In genomic region chr14:35110928-35111327, GRCm38 (mm10) we compare ENCODE assay signal across 9 mouse cellular contexts.
A peak's percentile ranks its signal among the peaks of the same experiment; 100 is the strongest.
DNase-seq lines count a peak whose midpoint lies in the region; ATAC-seq lines count a peak whose summit lies in the region.
"Had no signal": no experiment of that assay in that cellular context is flagged by ENCODE, and none has a peak within 500 bp of the region (broad histone marks: within the 10 kb centered on the region; RNA-seq: fewer than 3 reads in every experiment).

No protein-coding gene starts in this region.

- intact Hi-C loops in heart, postnatal 10 days (cut with DNase I) = loop anchor here (5.0 kb wide), 1 partner anchor 299 kb away; no protein-coding TSS in a partner anchor
- intact Hi-C loops in heart, postnatal 25 days (cut with DNase I) = loop anchor here (5.0 kb wide), 1 partner anchor 299 kb away; no protein-coding TSS in a partner anchor

- DNase-seq in heart, postnatal 10 days = peak; percentile 16 to 28
- no peak for DNase-seq in heart, postnatal 25 days (ENCODE audit: low spot score)
- peak; percentile 32 for DNase-seq in right cerebral cortex, adult 18-20 months
- no peak for DNase-seq in right cerebral cortex, postnatal 10 days (ENCODE audit: low spot score in 2 of 2)
- DNase-seq in embryonic facial prominence, embryonic 14.5 days (ENCODE audit: low spot score) = peak; percentile 46
- peak; percentile 64 for DNase-seq in retina, embryonic 14.5 days (ENCODE audit: low spot score)
- DNase-seq in spleen, postnatal 36 days (ENCODE audit: low spot score in 2 of 2) = no peak
- no peak for DNase-seq in right cerebral cortex, postnatal 25 days
- DNase-seq: liver, embryonic 13.5 days had no signal

- H3K36me3 ChIP-seq in embryonic facial prominence, embryonic 14.5 days (ENCODE audit: control insufficient read depth, insufficient read depth, low read length) = no peaks in the 10 kb centered on the region
- H3K36me3 ChIP-seq: liver, embryonic 13.5 days had no signal

- ATAC-seq in embryonic facial prominence, embryonic 14.5 days (ENCODE audit: low read depth) = peak; percentile 14; the same call in 1 of the 2 replicates

- no peak overlapping the region for H3K4me2 ChIP-seq in embryonic facial prominence, embryonic 14.5 days (ENCODE audit: low read depth, low read length)
- H3K4me2 ChIP-seq: liver, embryonic 13.5 days had no signal

- 0 out of 2 replicates have a peak, but pooled peaks cover 3% of the 10 kb centered on the region for H3K4me1 ChIP-seq in embryonic facial prominence, embryonic 14.5 days (ENCODE audit: control insufficient read depth, insufficient read depth, low read length)
- H3K4me1 ChIP-seq: liver, embryonic 13.5 days had no signal

- H3K4me3 ChIP-seq in embryonic facial prominence, embryonic 14.5 days (ENCODE audit: low read depth, low read length) = no peak overlapping the region
- H3K4me3 ChIP-seq: liver, embryonic 13.5 days had no signal

- H3K27me3 ChIP-seq in embryonic facial prominence, embryonic 14.5 days (replicated peaks; ENCODE audit: control insufficient read depth, insufficient read depth, low read length) = no peaks in the 10 kb centered on the region
- H3K27me3 ChIP-seq: liver, embryonic 13.5 days had no signal

- H3K27ac ChIP-seq in embryonic facial prominence, embryonic 14.5 days (replicated peaks; ENCODE audit: low read depth, low read length) = no peak overlapping the region
- H3K27ac ChIP-seq: liver, embryonic 13.5 days had no signal

- 71% methylated on average over 1 of the region's 1 CpGs for WGBS in embryonic facial prominence, embryonic 14.5 days

- no peak overlapping the region for H3K9ac ChIP-seq in embryonic facial prominence, embryonic 14.5 days (ENCODE audit: low read depth, low read length)
- H3K9ac ChIP-seq: liver, embryonic 13.5 days had no signal

- no peaks in the 10 kb centered on the region for H3K9me3 ChIP-seq in embryonic facial prominence, embryonic 14.5 days (ENCODE audit: control insufficient read depth, low read length)
- H3K9me3 ChIP-seq: liver, embryonic 13.5 days had no signal

Comparison
In these comparisons a context has a peak if more than half of its experiments do, and no peak if none do; other contexts are left out.
1. DNase-seq: peak in heart, postnatal 10 days (2 of 2), right cerebral cortex, adult 18-20 months (single experiment), embryonic facial prominence, embryonic 14.5 days (single experiment) and retina, embryonic 14.5 days (single experiment); none in heart, postnatal 25 days (single experiment), right cerebral cortex, postnatal 10 days (0 of 2), spleen, postnatal 36 days (0 of 2) and right cerebral cortex, postnatal 25 days (single experiment).